Mouse (Mus musculus): ENCODE data around the gene Myo3a.
"Not testable (repeated sequence)": the region's sequence is repeated elsewhere in the genome, so short reads cannot be mapped to it uniquely, and the experiment has no call there.

- not testable (repeated sequence) for TF ChIP-seq GATA1, TAL1 (IDR thresholded peaks at IDR 0.05; ENCODE audit: low read length)
Observed at GRCm38 (mm10) chr2:22589382-22590205, 362.3 kb downstream of the Myo3a start.
